Mouse (Mus musculus) left cerebral cortex, postnatal 36 days (tissue): ENCODE measurements around the gene Tmco4. TPM values are rescaled to one million over a fixed set of nuclear protein-coding genes. Genes with fewer than 3 reads are reported as not detected.

ENCODE experiments used
- DNase-seq, 2 experiments: peaks; one replicate each; pipeline ENCODE4 v3.0.0; 2021 to 2022; ENCODE audit warnings: low spot score in 2 of 2, mixed read lengths in 1 of 2
- intact Hi-C: fragments of 180-260 bp; cut with DNase I; formaldehyde crosslinking; loops from one replicate; pipeline ENCODE4 v1.15.1; 2025
- total RNA-seq, 2 experiments: library from RNA; stranded (reverse); gene quantifications; 2 replicates each; pipeline ENCODE4 v1.2.3; 2021

Tmco4 gene
- total RNA-seq, 2 experiments from 2014 or later, result 2.6 to 2.7 TPM

GRCm38 (mm10) chr4:139044566-139044965 lies 71.9 kb downstream of the Tmco4 start:
- intact Hi-C loops, result no loop called here

DNA sequence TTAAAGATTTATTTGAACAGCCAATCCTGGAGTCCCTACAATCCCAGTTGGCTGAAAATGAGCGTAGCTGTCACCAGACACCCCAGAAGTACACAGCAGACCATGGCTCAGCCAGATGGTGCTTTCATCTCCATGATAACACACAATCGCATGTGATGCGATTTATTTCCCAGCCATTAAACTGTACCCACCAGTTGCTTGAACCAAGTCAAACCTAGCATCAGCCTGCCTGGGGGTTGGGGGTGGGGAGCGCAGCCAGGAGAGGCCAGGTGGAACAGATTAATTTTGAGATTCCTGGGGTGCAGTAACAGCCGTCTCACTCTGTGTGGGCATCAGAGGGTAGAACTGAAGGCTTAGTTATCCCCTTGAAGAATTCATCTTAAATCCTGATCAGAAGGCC lies 73.7 kb downstream of the Tmco4 start:
- DNase-seq, result no peak
- intact Hi-C loops, result no loop called here

More at GRCm38 (mm10) chr4:139044566-139044965, 71.9 kb downstream of the Tmco4 start:
- DNase-seq, result no peak

DNA sequence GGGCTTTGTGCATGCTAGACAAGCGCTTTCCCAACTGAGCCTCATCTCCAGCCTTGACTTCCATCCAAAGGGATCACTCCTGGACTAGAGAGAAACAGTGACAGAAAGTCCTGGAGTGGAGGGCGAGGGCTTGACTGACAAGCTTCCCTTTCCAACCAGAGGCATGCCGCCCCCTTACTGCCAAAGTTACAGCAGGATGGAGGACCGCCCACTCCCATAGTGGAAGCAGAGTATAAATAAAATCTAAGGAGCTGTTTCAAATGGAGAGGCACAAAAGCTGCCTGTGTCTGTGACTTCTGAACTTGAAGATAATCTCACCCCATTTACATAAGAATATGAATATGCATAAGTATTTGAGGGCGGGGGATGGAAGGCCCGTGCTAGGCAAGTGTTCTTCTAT lies 75.8 kb downstream of the Tmco4 start:
- peak in 1 of 2 experiments; percentile 47 for DNase-seq
- intact Hi-C loops, result no loop called here

DNA sequence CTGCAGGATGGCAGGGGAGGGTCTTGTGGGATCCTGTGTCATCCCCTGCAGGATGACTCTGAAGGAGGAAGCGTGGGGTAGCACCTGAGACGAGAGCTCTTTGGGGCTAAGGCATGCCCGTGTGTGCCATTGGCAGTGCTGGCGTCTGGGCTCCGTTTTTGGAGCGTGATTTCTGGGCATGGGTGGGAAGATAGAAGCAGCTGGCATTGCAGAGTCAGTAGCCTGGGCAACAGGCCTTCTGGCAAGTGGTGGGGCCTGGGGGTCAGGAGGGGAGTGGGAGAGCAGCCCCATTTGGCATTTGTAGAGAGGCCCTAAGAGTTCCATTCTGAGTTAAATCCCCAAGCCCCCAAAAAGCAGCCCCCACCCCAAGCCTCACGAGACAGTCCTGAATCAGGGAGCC lies 80.1 kb downstream of the Tmco4 start:
- intact Hi-C loops, result no loop called here
- no peak for DNase-seq

- intact Hi-C loops, result no loop called here
- no peak for DNase-seq
Measured at GRCm38 (mm10) chr4:139053391-139053790, 80.7 kb downstream of the Tmco4 start.

GRCm38 (mm10) chr4:139054300-139054923 lies 81.7 kb downstream of the Tmco4 start:
- DNase-seq, result no peak
- intact Hi-C loops, result no loop called here

DNA sequence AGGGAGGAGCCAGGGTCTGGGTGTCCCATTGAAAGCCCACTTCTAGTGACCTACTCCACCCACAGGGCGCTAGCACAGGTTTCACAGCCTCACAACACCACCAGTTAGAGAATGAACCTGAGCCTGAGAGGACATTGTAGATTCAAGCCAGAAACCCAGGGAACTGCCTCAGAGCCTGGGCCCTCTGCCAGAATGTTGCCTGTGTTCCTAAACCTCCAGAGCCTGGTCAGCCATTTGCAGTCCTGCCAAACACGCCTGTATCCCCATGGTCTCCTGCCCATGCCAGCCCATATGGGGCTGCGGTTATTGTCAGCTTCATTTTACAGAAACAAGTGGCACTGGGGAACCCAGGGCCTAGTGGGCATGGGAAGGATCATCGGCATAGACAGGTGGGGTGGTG lies 82.6 kb downstream of the Tmco4 start:
- intact Hi-C loops, result no loop called here
- no peak for DNase-seq

DNA sequence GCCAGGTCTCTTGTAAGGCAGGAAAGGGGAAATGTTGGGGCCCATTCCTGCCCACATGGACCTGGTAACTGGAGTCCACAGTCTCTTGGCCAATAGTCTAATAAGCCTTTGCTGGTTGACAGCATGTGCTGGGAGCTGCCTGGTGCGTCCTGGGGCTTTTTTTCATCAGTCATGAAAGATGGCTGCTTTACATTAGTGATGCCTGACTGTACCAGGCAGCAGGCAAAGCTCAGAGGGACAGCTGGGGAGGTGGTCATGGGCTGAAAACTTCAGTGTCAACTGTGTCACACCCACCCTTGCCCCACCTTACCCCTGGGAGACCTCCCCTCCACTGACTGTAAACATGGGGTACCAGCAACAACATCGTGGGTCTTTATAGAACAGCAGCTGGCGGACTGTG lies 83.1 kb downstream of the Tmco4 start:
- intact Hi-C loops, result no loop called here

DNA sequence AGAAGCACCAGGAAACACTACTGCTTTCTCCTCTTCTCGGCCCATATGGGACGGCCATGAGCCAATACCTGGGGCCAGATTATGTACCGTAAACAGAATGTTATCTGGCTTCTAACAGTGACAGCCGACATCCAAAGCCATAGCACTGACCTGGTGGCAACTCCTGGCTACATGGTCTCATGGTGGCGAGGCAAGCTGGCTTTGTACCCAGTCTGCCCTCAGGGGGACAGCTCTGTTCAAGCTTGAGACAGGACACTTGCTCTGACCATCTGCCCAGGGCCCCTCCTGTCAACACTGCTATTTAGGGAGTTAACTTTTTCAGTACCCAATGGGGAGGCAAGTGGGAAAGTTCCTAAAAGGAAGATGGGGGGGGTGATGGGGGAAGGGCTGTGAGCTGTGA lies 84.6 kb downstream of the Tmco4 start:
- DNase-seq, result no peak
- intact Hi-C loops, result no loop called here

More for the DNA sequence above, 83.1 kb downstream of the Tmco4 start:
- DNase-seq, result no peak

DNA sequence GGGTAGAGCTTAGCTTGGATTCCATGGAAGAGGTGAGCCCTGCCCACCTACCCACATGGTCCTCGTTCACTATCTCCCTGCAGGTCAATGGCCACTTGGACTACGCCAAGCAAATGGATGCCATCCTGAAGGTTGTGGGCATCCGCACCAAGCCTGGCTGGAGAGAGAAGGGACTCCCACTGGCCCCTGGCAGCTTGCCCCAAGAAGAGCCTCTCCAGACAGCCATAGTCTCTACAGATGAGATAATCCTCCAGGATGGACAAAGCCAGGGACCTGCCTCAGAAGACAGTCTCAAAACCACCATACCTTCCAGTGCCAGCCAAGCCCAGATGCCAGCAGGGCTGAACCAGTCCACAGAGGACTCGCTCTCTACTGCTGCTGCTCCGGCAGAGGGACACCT lies 85.3 kb downstream of the Tmco4 start:
- no peak for DNase-seq
- intact Hi-C loops, result no loop called here

- intact Hi-C loops, result no loop called here
- no peak for DNase-seq
Measured at GRCm38 (mm10) chr4:139059569-139059968, 86.9 kb downstream of the Tmco4 start.

- intact Hi-C loops, result no loop called here
- no peak for DNase-seq
Measured at GRCm38 (mm10) chr4:139064831-139065230, 92.1 kb downstream of the Tmco4 start.

GRCm38 (mm10) chr4:139068287-139068686 lies 95.6 kb downstream of the Tmco4 start:
- DNase-seq, result peak; percentile 72 to 85
- intact Hi-C loops, result no loop called here

DNA sequence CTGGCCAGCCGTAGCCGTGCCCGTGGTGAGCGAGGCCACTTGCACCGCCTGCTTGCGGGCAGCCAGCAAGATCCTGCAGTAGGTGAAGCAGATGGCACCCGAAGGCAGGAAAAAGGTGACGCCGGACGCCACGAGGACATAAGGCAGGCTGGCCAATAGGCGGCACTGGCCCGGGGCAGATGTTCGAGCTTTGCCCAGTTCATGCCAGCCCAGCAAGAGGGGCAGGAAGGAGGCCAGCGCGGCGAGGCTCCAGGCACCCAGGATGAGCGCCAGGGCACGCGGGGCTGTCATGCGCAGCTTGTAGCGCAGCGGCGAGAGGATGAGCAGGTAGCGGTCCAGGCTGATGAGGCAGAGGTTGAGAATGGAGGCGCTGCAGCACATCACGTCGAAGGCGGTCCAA lies 101.4 kb downstream of the Tmco4 start:
- intact Hi-C loops, result loop anchor here (2.0 kb wide), 1 partner anchor 39 kb away; no protein-coding TSS in a partner anchor
- no peak for DNase-seq

- DNase-seq, result peak; percentile 60 to 73
- intact Hi-C loops, result loop anchor here (2.0 kb wide), 1 partner anchor 40 kb away; no protein-coding TSS in a partner anchor
Measured at GRCm38 (mm10) chr4:139075041-139075711, 102.5 kb downstream of the Tmco4 start, which contains the start of gene Htr6. Gene Htr6 (minus strand): TSS chr4:139075570.

DNA sequence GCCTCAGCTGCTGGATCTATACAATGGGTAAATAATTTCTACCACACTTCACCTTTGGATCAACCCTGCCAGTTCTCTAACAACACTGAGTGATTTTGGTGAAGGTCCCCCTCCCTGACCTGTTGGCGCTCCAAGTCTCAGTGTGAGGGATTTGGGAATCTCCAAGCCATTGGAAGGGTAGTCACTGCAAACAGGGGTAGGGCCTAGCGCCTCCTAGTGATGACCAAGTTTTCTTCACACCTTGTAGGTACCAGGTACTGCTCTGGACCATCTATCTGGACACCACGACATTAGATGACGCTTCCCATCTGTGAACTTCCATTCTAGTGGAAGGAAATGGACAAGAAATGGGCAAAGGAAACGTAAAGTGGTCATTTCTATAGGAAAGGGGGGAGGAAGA lies 103.2 kb downstream of the Tmco4 start:
- DNase-seq, result no peak
- intact Hi-C loops, result loop anchor here (2.0 kb wide), 1 partner anchor 41 kb away; no protein-coding TSS in a partner anchor

GRCm38 (mm10) chr4:139078313-139078712 lies 105.6 kb downstream of the Tmco4 start:
- intact Hi-C loops, result loop anchor here (2.0 kb wide), 1 partner anchor 156 kb away; no protein-coding TSS in a partner anchor
- no peak for DNase-seq

DNA sequence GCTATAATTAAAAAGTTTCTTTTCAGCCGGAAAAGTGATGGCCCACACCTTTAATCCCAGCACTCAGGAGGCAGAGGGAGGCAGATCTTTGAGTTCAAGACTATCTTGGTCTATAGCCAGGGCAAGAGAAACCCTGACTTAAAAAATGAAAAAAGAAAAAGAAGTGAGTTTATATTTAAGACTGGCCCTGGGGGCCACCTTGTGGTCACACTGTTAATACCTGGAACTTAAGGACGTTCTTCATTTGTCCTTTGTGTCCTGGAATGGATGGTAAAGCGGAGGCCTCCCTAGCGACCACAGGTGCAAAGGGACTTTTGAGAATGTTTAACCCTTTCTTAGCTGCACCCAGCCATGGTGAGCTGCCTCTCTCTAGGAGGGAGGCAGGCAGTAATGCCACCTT lies 106.0 kb downstream of the Tmco4 start:
- intact Hi-C loops, result loop anchor here (2.0 kb wide), 1 partner anchor 156 kb away; no protein-coding TSS in a partner anchor
- DNase-seq, result no peak

GRCm38 (mm10) chr4:139079439-139079838 lies 106.8 kb downstream of the Tmco4 start:
- no peak for DNase-seq
- intact Hi-C loops, result loop anchor here (2.0 kb wide), 1 partner anchor 157 kb away; no protein-coding TSS in a partner anchor

DNA sequence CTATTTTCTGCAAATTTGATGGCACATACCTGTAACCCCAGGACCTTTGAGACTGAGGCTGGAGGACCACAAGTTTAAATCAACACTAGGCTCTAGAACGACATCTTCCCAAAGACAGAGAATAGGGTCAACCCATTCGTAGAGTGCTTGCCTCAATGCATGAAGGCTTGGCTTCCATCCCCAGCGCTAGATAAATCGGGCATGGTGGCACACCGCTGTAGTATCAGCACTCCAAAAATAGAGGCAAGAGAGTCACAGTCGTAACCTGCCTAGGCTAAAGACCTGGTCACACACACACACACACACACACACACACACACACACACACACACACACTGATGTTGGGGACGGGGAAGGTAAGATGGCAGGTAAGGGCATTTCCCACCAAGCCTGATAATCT lies 107.6 kb downstream of the Tmco4 start:
- no peak for DNase-seq
- intact Hi-C loops, result no loop called here
